Mouse (Mus musculus): Measurements from ENCODE around the gene Dusp3.
A peak's percentile ranks its signal among the peaks of the same experiment; 100 is the strongest.

The Dusp3 gene

GRCm38 (mm10) chr11:101986913-101987312 is at the start of gene Dusp3:
Dusp3 (minus strand) TSS chr11:101987013.
- DNase-seq = no peak

GRCm38 (mm10) chr11:102036336-102036735 is 49.5 kb upstream of the Dusp3 start:
- DNase-seq = no peak

GRCm38 (mm10) chr11:102035456-102035960 is 48.7 kb upstream of the Dusp3 start:
- DNase-seq = no peak

- DNase-seq = no peak
These were observed 48.1 kb upstream of the Dusp3 start for GRCm38 (mm10) chr11:102034887-102035286.

- DNase-seq = no peak
These were observed 46.3 kb upstream of the Dusp3 start for GRCm38 (mm10) chr11:102033055-102033591.

GRCm38 (mm10) chr11:102031149-102031548 is 44.3 kb upstream of the Dusp3 start:
- DNase-seq = no peak

GRCm38 (mm10) chr11:102029966-102030365 is 43.2 kb upstream of the Dusp3 start:
- no peak for DNase-seq

- peak; percentile 41 for DNase-seq
These were observed 42.5 kb upstream of the Dusp3 start for GRCm38 (mm10) chr11:102029304-102029703.

- no peak for DNase-seq
These were observed 41.4 kb upstream of the Dusp3 start, which contains the start of gene Mpp3 for GRCm38 (mm10) chr11:102028087-102028816. Mpp3 (minus strand) TSS chr11:102028461.

- no peak for DNase-seq
These were observed 40.7 kb upstream of the Dusp3 start for GRCm38 (mm10) chr11:102027361-102028017.

GRCm38 (mm10) chr11:102026694-102027360 is 40.0 kb upstream of the Dusp3 start:
- peak; percentile 57 for DNase-seq

- no peak for DNase-seq
These were observed 39.3 kb upstream of the Dusp3 start for GRCm38 (mm10) chr11:102025991-102026660.

- no peak for DNase-seq
These were observed 38.5 kb upstream of the Dusp3 start for GRCm38 (mm10) chr11:102025354-102025753.

- no peak for DNase-seq
These were observed 38.1 kb upstream of the Dusp3 start for GRCm38 (mm10) chr11:102024875-102025274.

- no peak for DNase-seq
These were observed 37.4 kb upstream of the Dusp3 start for GRCm38 (mm10) chr11:102024084-102024758.

GRCm38 (mm10) chr11:102023406-102023805 is 36.6 kb upstream of the Dusp3 start:
- no peak for DNase-seq

- DNase-seq = no peak
These were observed 34.4 kb upstream of the Dusp3 start for GRCm38 (mm10) chr11:102021196-102021595.

- DNase-seq = no peak
These were observed 32.9 kb upstream of the Dusp3 start for GRCm38 (mm10) chr11:102019736-102020135.

GRCm38 (mm10) chr11:102016136-102016535 is 29.3 kb upstream of the Dusp3 start:
- no peak for DNase-seq

- DNase-seq = no peak
These were observed 28.7 kb upstream of the Dusp3 start for GRCm38 (mm10) chr11:102015472-102015871.

- DNase-seq = no peak
These were observed 26.4 kb upstream of the Dusp3 start for GRCm38 (mm10) chr11:102013201-102013600.

- DNase-seq = no peak
These were observed 24.7 kb upstream of the Dusp3 start for GRCm38 (mm10) chr11:102011510-102011909.

All from liver (tissue).